Mouse (Mus musculus): ENCODE data around the gene Hexa. TPM values are rescaled to one million over a fixed set of nuclear protein-coding genes. Genes with fewer than 3 reads are reported as not detected.

Gene Hexa
- polyA plus RNA-seq (2015; fragmentation: Nextera tagmentation; extraction: Ambion mirVana), result 61.6 and 69.9 TPM in 2 replicates

DNA sequence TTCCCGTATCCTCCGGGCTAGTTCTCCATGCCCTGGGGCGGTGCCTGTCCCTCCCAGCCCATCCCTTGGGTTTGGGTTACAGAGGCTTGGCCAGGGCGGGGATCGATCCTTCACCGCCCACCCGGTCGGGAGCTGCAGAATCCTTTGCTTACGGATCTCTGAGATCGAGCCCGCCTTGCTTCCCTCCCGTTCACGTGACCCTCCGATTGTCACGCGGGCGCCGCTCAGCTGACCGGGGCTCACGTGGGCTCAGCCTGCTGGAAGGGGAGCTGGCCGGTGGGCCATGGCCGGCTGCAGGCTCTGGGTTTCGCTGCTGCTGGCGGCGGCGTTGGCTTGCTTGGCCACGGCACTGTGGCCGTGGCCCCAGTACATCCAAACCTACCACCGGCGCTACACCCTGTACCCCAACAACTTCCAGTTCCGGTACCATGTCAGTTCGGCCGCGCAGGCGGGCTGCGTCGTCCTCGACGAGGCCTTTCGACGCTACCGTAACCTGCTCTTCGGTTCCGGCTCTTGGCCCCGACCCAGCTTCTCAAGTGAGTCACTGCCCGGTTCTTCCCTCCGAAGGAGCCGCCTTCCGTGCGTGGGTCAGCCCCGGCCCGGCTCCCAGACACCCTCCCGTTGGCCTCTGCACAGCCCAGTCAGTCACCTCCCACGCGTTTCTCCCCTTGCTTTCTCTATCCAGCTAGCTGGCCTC lies at the start of gene Hexa, which contains the start of gene Tmem202:
Gene Hexa, plus strand, starts transcription at position 100 of the 697 bp plus-strand sequence.
Gene Tmem202, minus strand, starts transcription at position 407 of the 697 bp plus-strand sequence.
- H3K27me3 ChIP-seq (replicated peaks; ENCODE audit: insufficient read depth, low read length), result no peaks in the 10 kb centered on the region
- DNase-seq (ENCODE audit: low spot score) (peak; percentile 92), ATAC-seq (peak; percentile 84)
- peaks cover 16% of the 10 kb centered on the region; the same call in 1 of the 2 replicates for H3K4me1 ChIP-seq (ENCODE audit: insufficient read depth, low read depth, low read length)
- H3K9me3 ChIP-seq (ENCODE audit: low read length), result no peaks in the 10 kb centered on the region
- H3K9ac ChIP-seq (replicated peaks; ENCODE audit: low read depth), result peak within 1 kb of the TSS; percentile 64
- WGBS, result under 1% methylated on average over 55 of the region's 55 CpGs
- H3K36me3 ChIP-seq (ENCODE audit: insufficient read depth, low read length), result no peaks in the 10 kb centered on the region
- TF ChIP-seq EP300 (IDR thresholded peaks at IDR 0.05) (no peak), CTCF (IDR thresholded peaks at IDR 0.05) (no peak)
- H3K4me2 ChIP-seq (replicated peaks; ENCODE audit: low read depth, low read length), result peak within 1 kb of the TSS; percentile 83
- H3K4me3 ChIP-seq (ENCODE audit: low read depth, low read length), result peak within 1 kb of the TSS; percentile 64
- peak within 1 kb of the TSS; percentile 43 for H3K27ac ChIP-seq (ENCODE audit: low read length)

- 65% methylated on average over 1 of the region's 1 CpGs for WGBS
- Histone ChIP-seq H3K27ac (ENCODE audit: low read length) (no peak overlapping the region), H3K4me3 (ENCODE audit: low read depth, low read length) (no peak overlapping the region), H3K9ac (replicated peaks; ENCODE audit: low read depth) (no peak overlapping the region), H3K9me3 (ENCODE audit: low read length) (no peaks in the 10 kb centered on the region), H3K4me1 (ENCODE audit: insufficient read depth, low read depth, low read length) (no peaks in the 10 kb centered on the region), H3K27me3 (replicated peaks; ENCODE audit: insufficient read depth, low read length) (no peaks in the 10 kb centered on the region), H3K4me2 (replicated peaks; ENCODE audit: low read depth, low read length) (no peak overlapping the region), H3K36me3 (ENCODE audit: insufficient read depth, low read length) (no peaks in the 10 kb centered on the region)
- DNase-seq (ENCODE audit: low spot score) (no peak), ATAC-seq (no peak)
- TF ChIP-seq EP300 (IDR thresholded peaks at IDR 0.05) (no peak), CTCF (IDR thresholded peaks at IDR 0.05) (no peak)
These were observed 31.2 kb upstream of the Hexa start for GRCm38 (mm10) chr9:59508146-59508545.

DNA sequence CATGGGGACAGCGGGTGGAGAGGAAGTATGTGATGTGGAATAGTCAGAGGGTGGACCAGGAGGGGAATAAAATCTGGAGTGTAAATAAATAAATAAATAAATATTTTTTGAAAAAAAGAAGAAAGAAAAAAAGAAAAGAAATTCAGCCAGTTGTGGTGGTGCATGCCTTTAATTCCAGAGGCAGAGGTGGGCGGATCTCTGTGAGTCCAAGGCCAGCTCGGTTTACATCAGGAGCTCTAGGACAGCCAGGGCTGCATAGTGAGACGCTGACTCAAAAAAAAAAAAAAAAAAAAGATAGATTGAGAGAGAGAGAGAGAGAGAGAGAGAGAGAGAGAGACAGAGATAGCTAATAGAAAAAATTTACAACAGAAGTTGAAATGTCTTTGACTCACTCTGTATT lies 27.0 kb upstream of the Hexa start:
- no peak overlapping the region for H3K9ac ChIP-seq (replicated peaks; ENCODE audit: low read depth)
- H3K27me3 ChIP-seq (replicated peaks; ENCODE audit: insufficient read depth, low read length), result no peaks in the 10 kb centered on the region
- no peak overlapping the region for H3K4me2 ChIP-seq (replicated peaks; ENCODE audit: low read depth, low read length)
- ATAC-seq (no peak), DNase-seq (ENCODE audit: low spot score) (no peak)
- no peak overlapping the region for H3K4me3 ChIP-seq (ENCODE audit: low read depth, low read length)
- WGBS, result 38% methylated on average over 4 of the region's 4 CpGs
- H3K36me3 ChIP-seq (ENCODE audit: insufficient read depth, low read length), result no peaks in the 10 kb centered on the region
- no peaks in the 10 kb centered on the region for H3K4me1 ChIP-seq (ENCODE audit: insufficient read depth, low read depth, low read length)
- no peak for TF ChIP-seq EP300 (IDR thresholded peaks at IDR 0.05)
- TF ChIP-seq CTCF (IDR thresholded peaks at IDR 0.05), result no peak
- H3K9me3 ChIP-seq (ENCODE audit: low read length), result no peaks in the 10 kb centered on the region
- H3K27ac ChIP-seq (ENCODE audit: low read length), result no peak overlapping the region

DNA sequence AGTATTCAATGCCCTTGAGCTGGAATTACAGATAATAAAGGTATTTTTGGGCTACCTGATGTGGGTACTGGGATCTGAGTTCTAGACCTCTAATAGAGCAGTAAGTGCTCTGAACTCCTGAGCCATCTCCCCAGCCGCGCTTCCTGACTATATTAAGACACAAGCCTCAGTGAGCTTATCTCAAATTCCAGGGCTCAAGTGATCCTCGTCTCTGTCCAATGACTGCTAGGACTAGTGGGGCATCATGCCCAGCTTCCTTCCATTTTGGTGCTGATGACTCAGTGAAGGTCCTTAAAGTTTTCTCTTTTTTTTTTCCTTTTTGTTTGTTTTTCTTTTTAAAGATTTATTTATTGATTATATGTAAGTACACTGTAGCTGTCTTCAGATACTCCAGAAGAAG lies 24.3 kb upstream of the Hexa start:
- no peak overlapping the region for H3K9ac ChIP-seq (replicated peaks; ENCODE audit: low read depth)
- H3K4me3 ChIP-seq (ENCODE audit: low read depth, low read length), result no peak overlapping the region
- H3K4me1 ChIP-seq (ENCODE audit: insufficient read depth, low read depth, low read length), result no peaks in the 10 kb centered on the region
- WGBS, result 28% methylated on average over 3 of the region's 3 CpGs
- no peak overlapping the region for H3K4me2 ChIP-seq (replicated peaks; ENCODE audit: low read depth, low read length)
- H3K36me3 ChIP-seq (ENCODE audit: insufficient read depth, low read length), result no peaks in the 10 kb centered on the region
- no peaks in the 10 kb centered on the region for H3K9me3 ChIP-seq (ENCODE audit: low read length)
- H3K27me3 ChIP-seq (replicated peaks; ENCODE audit: insufficient read depth, low read length), result no peaks in the 10 kb centered on the region
- H3K27ac ChIP-seq (ENCODE audit: low read length), result no peak overlapping the region
- ATAC-seq (no peak), DNase-seq (ENCODE audit: low spot score) (no peak)
- no peak for TF ChIP-seq CTCF (IDR thresholded peaks at IDR 0.05)
- TF ChIP-seq EP300 (IDR thresholded peaks at IDR 0.05), result no peak

DNA sequence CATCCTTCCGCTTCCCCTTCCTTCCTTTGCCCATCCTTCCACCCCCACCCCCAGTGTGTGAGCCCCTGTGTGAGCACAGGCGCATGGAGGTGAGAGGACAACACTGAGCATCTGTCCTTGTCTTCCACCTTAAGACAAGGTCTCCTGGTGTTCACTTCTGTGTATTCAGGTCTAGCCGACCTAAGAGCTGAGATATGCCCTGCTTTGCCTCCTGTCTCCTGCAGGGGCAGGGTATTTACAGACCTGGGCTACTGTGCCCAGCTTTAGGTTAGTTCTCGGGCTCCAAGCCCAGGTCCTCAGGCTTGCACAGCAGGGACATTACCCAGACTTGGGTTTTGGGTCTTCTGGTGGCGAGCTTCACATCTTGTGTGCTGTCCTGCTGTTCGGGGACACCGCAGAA lies 22.2 kb upstream of the Hexa start:
- Histone ChIP-seq H3K9me3 (ENCODE audit: low read length) (no peaks in the 10 kb centered on the region), H3K9ac (replicated peaks; ENCODE audit: low read depth) (no peak overlapping the region), H3K4me2 (replicated peaks; ENCODE audit: low read depth, low read length) (no peak overlapping the region), H3K4me3 (ENCODE audit: low read depth, low read length) (no peak overlapping the region), H3K27ac (ENCODE audit: low read length) (no peak overlapping the region), H3K4me1 (ENCODE audit: insufficient read depth, low read depth, low read length) (no peaks in the 10 kb centered on the region), H3K27me3 (replicated peaks; ENCODE audit: insufficient read depth, low read length) (no peaks in the 10 kb centered on the region), H3K36me3 (ENCODE audit: insufficient read depth, low read length) (no peaks in the 10 kb centered on the region)
- TF ChIP-seq EP300 (IDR thresholded peaks at IDR 0.05), result no peak
- TF ChIP-seq CTCF (IDR thresholded peaks at IDR 0.05), result peak; percentile 41
- no peak for DNase-seq (ENCODE audit: low spot score)
- 56% methylated on average over 7 of the region's 7 CpGs for WGBS
- no peak for ATAC-seq

GRCm38 (mm10) chr9:59518976-59519375 lies 20.4 kb upstream of the Hexa start:
- Histone ChIP-seq H3K4me1 (ENCODE audit: insufficient read depth, low read depth, low read length) (no peaks in the 10 kb centered on the region), H3K27ac (ENCODE audit: low read length) (no peak overlapping the region), H3K4me3 (ENCODE audit: low read depth, low read length) (no peak overlapping the region), H3K9me3 (ENCODE audit: low read length) (no peaks in the 10 kb centered on the region), H3K36me3 (ENCODE audit: insufficient read depth, low read length) (no peaks in the 10 kb centered on the region), H3K27me3 (replicated peaks; ENCODE audit: insufficient read depth, low read length) (no peaks in the 10 kb centered on the region), H3K4me2 (replicated peaks; ENCODE audit: low read depth, low read length) (no peak overlapping the region), H3K9ac (replicated peaks; ENCODE audit: low read depth) (no peak overlapping the region)
- ATAC-seq (no peak), DNase-seq (ENCODE audit: low spot score) (peak; percentile 31)
- TF ChIP-seq CTCF (IDR thresholded peaks at IDR 0.05) (no peak), EP300 (IDR thresholded peaks at IDR 0.05) (no peak)
- WGBS, result 29% methylated on average over 5 of the region's 5 CpGs

All from lung, postnatal 0 days (tissue).